Mouse (Mus musculus): ENCODE data around the gene Pgd. TPM values are rescaled to one million over a fixed set of nuclear protein-coding genes. Genes with fewer than 3 reads are reported as not detected.

The Pgd gene
- polyA plus RNA-seq, 1 experiment from 2014 or later = 51.3 TPM

Other genes starting within 250 kb of the Pgd start
- gene Pex14, start 66.9 kb downstream of the Pgd start, polyA plus RNA-seq (2014; fragmentation: Nextera tagmentation; extraction: Ambion mirVana) = 43.5 TPM in 2 replicates
- 28.5 and 29.6 TPM in 2 replicates for gene Dffa, start 62.6 kb downstream of the Pgd start, polyA plus RNA-seq (2014; fragmentation: Nextera tagmentation; extraction: Ambion mirVana)
- gene Cort, start 40.0 kb downstream of the Pgd start, polyA plus RNA-seq (2014; fragmentation: Nextera tagmentation; extraction: Ambion mirVana) = 0.49 and 1.3 TPM in 2 replicates
- gene Cenps, start 29.1 kb downstream of the Pgd start, polyA plus RNA-seq (2014; fragmentation: Nextera tagmentation; extraction: Ambion mirVana) = 49.5 and 52.3 TPM in 2 replicates
- 93.3 and 96.4 TPM in 2 replicates for gene Kif1b, start 140.9 kb upstream of the Pgd start, polyA plus RNA-seq (2014; fragmentation: Nextera tagmentation; extraction: Ambion mirVana)

All from forebrain, embryonic 11.5 days (tissue).